Mouse (Mus musculus) adrenal gland, postnatal 10 days (tissue): ENCODE measurements around the gene Nrap. TPM values are rescaled to one million over a fixed set of nuclear protein-coding genes. Genes with fewer than 3 reads are reported as not detected.
A peak's percentile ranks its signal among the peaks of the same experiment; 100 is the strongest.
"Not testable (repeated sequence)": the region's sequence is repeated elsewhere in the genome, so short reads cannot be mapped to it uniquely, and the experiment has no call there.

Source experiments
- DNase-seq: peaks from one replicate; pipeline ENCODE4 v3.0.0; 2021; ENCODE audit warnings: mixed read lengths
- long read RNA-seq, 2 experiments: library from polyadenylated mRNA; stranded (forward); transcript quantifications; one replicate each; pipeline ENCODE4 v2.0.0; 2021
- total RNA-seq, 2 experiments: library from RNA; stranded (reverse); gene quantifications; 2 replicates each; pipeline ENCODE4 v1.2.3; 2021

The Nrap gene
- 10 to 100 TPM; 10.2 to 44.0 TPM for total RNA-seq
- long read RNA-seq, experiment 1, partial matches to known transcripts: 1 of 2 reads
- long read RNA-seq, experiment 1, other reads (novel, unspliced or antisense): 1 of 2 reads
- long read RNA-seq, experiment 2, partial matches to known transcripts: 2 of 3 reads
- long read RNA-seq, experiment 2, other reads (novel, unspliced or antisense): 1 of 3 reads

GRCm38 (mm10) chr19:56389879-56390278 lies at the start of gene Nrap:
Gene Nrap, minus strand, starts transcription at chr19:56390037.
- no peak for DNase-seq

- no peak for DNase-seq
Measured at GRCm38 (mm10) chr19:56439072-56439434, 49.2 kb upstream of the Nrap start.

- no peak for DNase-seq
Measured at GRCm38 (mm10) chr19:56438357-56439071, 48.7 kb upstream of the Nrap start.

GRCm38 (mm10) chr19:56436380-56436779 lies 46.5 kb upstream of the Nrap start:
- peak; percentile 44 for DNase-seq

- DNase-seq: no peak
Measured at GRCm38 (mm10) chr19:56433581-56433980, 43.7 kb upstream of the Nrap start.

GRCm38 (mm10) chr19:56432706-56433105 lies 42.9 kb upstream of the Nrap start:
- DNase-seq: no peak

GRCm38 (mm10) chr19:56430369-56430768 lies 40.5 kb upstream of the Nrap start:
- no peak for DNase-seq

- peak; percentile 54 for DNase-seq
Measured at GRCm38 (mm10) chr19:56425492-56425891, 35.7 kb upstream of the Nrap start.

- DNase-seq: no peak
Measured at GRCm38 (mm10) chr19:56424606-56425395, 35.0 kb upstream of the Nrap start.

- no peak for DNase-seq
Measured at GRCm38 (mm10) chr19:56423370-56423769, 33.5 kb upstream of the Nrap start.

- DNase-seq: peak; percentile 93
Measured at GRCm38 (mm10) chr19:56422476-56423338, 32.9 kb upstream of the Nrap start.

GRCm38 (mm10) chr19:56420345-56420744 lies 30.5 kb upstream of the Nrap start:
- no peak for DNase-seq

- no peak for DNase-seq
Measured at GRCm38 (mm10) chr19:56419452-56419851, 29.6 kb upstream of the Nrap start.

GRCm38 (mm10) chr19:56418404-56418803 lies 28.6 kb upstream of the Nrap start:
- DNase-seq: no peak

GRCm38 (mm10) chr19:56409884-56410283 lies 20.0 kb upstream of the Nrap start:
- DNase-seq: not testable (repeated sequence)

- DNase-seq: no peak
Measured at GRCm38 (mm10) chr19:56406581-56406980, 16.7 kb upstream of the Nrap start.

- no peak for DNase-seq
Measured at GRCm38 (mm10) chr19:56405824-56406223, 16.0 kb upstream of the Nrap start.

GRCm38 (mm10) chr19:56401864-56402263 lies 12.0 kb upstream of the Nrap start:
- no peak for DNase-seq

- peak; percentile 85 for DNase-seq
Measured at GRCm38 (mm10) chr19:56400200-56400599, 10.4 kb upstream of the Nrap start.

GRCm38 (mm10) chr19:56398528-56398795 lies 8.6 kb upstream of the Nrap start:
- DNase-seq: no peak

GRCm38 (mm10) chr19:56397663-56398527 lies 8.1 kb upstream of the Nrap start:
- DNase-seq: no peak
